In genomic region chr4:134813406-134814228, GRCm38 (mm10) we compare ENCODE assay signal across 20 mouse cellular contexts. TPM values are rescaled to one million over a fixed set of nuclear protein-coding genes. Genes with fewer than 3 reads are reported as not detected.
DNase-seq lines count a peak whose midpoint lies in the region; ATAC-seq and TF ChIP-seq lines count a peak whose summit lies in the region.
"Had no signal": no experiment of that assay in that cellular context is flagged by ENCODE, and none has a peak within 500 bp of the region (broad histone marks: within the 10 kb centered on the region; RNA-seq: fewer than 3 reads in every experiment).

No protein-coding gene starts in this region.

- no peak for TF ChIP-seq RAD21 in CH12.LX (IDR thresholded peaks at IDR 0.05; ENCODE audit: low read depth, low read length)

- no peak overlapping the region for H3K4me3 ChIP-seq in left cerebral cortex, adult 2 months
- H3K4me3 ChIP-seq in CH12.LX (replicated peaks in 1 of 3; ENCODE audit: low read depth in 2 of 3, low read length in 2 of 3, poor library complexity in 1 of 3) (no peak overlapping the region), ES-E14 (ENCODE audit: insufficient read depth in 1 of 2, low read depth in 1 of 2, low read length in 2 of 2, poor library complexity in 1 of 2, severe bottlenecking in 1 of 2) (no peak overlapping the region)
- H3K4me3 ChIP-seq in liver, postnatal 0 days (ENCODE audit: low read depth, low read length): no peak overlapping the region
- no peak overlapping the region for H3K4me3 ChIP-seq in midbrain, postnatal 0 days (ENCODE audit: low read depth, low read length)
- H3K4me3 ChIP-seq: heart, adult 2 months; lung, embryonic 15.5 days; neural tube, embryonic 12.5 days had no signal

- peak overlapping the region; percentile 18; the same call in 1 of the 2 replicates for H3K4me2 ChIP-seq in CH12.LX (ENCODE audit: insufficient read depth, low read depth, poor library complexity, severe bottlenecking)
- peak overlapping the region; percentile 4; the same call in 1 of the 2 replicates for H3K4me2 ChIP-seq in liver, postnatal 0 days (ENCODE audit: low read depth, low read length)
- H3K4me2 ChIP-seq in midbrain, postnatal 0 days (ENCODE audit: low read depth, low read length, poor library complexity, severe bottlenecking): no peak overlapping the region
- H3K4me2 ChIP-seq: lung, embryonic 15.5 days; midbrain, embryonic 11.5 days; neural tube, embryonic 12.5 days had no signal

- H3K36me3 ChIP-seq in CH12.LX (replicated peaks in 1 of 2; ENCODE audit: control insufficient read depth in 1 of 2, insufficient read depth in 1 of 2, low read length in 1 of 2): peaks cover 19 to 48% of the 10 kb centered on the region in 2 experiments
- peaks cover 29% of the 10 kb centered on the region for H3K36me3 ChIP-seq in ES-E14 (ENCODE audit: control insufficient read depth, insufficient read depth, low read length, poor library complexity, severe bottlenecking)
- H3K36me3 ChIP-seq in liver, postnatal 0 days (replicated peaks; ENCODE audit: insufficient read depth, low read length): peaks cover 35% of the 10 kb centered on the region
- peaks cover 34% of the 10 kb centered on the region for H3K36me3 ChIP-seq in midbrain, postnatal 0 days (ENCODE audit: insufficient read depth, low read length)

- DNase-seq in left cerebral cortex, adult 2 months (ENCODE audit: extremely low spot score in 1 of 2, low spot score in 2 of 2): peak in 1 of 2 experiments; percentile 26
- no peak for DNase-seq in left cerebral cortex, adult 11 months (ENCODE audit: low spot score)
- DNase-seq in CH12.LX (ENCODE audit: extremely low read depth): peak; percentile 55
- DNase-seq in ES-E14 (ENCODE audit: low read depth, low spot score): no peak
- DNase-seq in liver, postnatal 0 days: no peak
- DNase-seq in midbrain, postnatal 0 days (ENCODE audit: low spot score): no peak
- DNase-seq in B cell, adult 2 months: no peak
- DNase-seq: cerebellum, adult 11-12 months; kidney, adult 8-10 months; thymus, postnatal 14 days had no signal

- ATAC-seq in liver, postnatal 0 days: peak; percentile 87
- no peak for ATAC-seq in midbrain, postnatal 0 days (ENCODE audit: low FRiP score)

- intact Hi-C loops in left cerebral cortex, adult 2 months (cut with DNase I): no loop called here

- no peaks in the 10 kb centered on the region for H3K27me3 ChIP-seq in CH12.LX (replicated peaks)
- H3K27me3 ChIP-seq in liver, postnatal 0 days (ENCODE audit: insufficient read depth, low read length): no peaks in the 10 kb centered on the region
- no peaks in the 10 kb centered on the region for H3K27me3 ChIP-seq in midbrain, postnatal 0 days (ENCODE audit: insufficient read depth, low read length)
- H3K27me3 ChIP-seq: lung, embryonic 15.5 days; neural tube, embryonic 12.5 days had no signal

- H3K79me2 ChIP-seq in CH12.LX (replicated peaks; ENCODE audit: control insufficient read depth, extremely low read depth, insufficient read depth, poor library complexity, severe bottlenecking): no peaks in the 10 kb centered on the region

- H3K9ac ChIP-seq in CH12.LX (ENCODE audit: insufficient read depth, low read depth): no peak overlapping the region
- peak overlapping the region; percentile 27 for H3K9ac ChIP-seq in ES-E14 (ENCODE audit: insufficient read depth, low read depth, low read length, poor library complexity, severe bottlenecking)
- H3K9ac ChIP-seq in liver, postnatal 0 days (replicated peaks): no peak overlapping the region
- no peak overlapping the region for H3K9ac ChIP-seq in midbrain, postnatal 0 days (replicated peaks; ENCODE audit: low read length, poor library complexity, severe bottlenecking)
- H3K9ac ChIP-seq: lung, embryonic 15.5 days; neural tube, embryonic 12.5 days had no signal

- H3K4me1 ChIP-seq in CH12.LX (ENCODE audit: control insufficient read depth in 1 of 2, insufficient read depth in 2 of 2) (peaks cover 11 to 56% of the 10 kb centered on the region in 2 experiments), ES-E14 (ENCODE audit: control insufficient read depth in 2 of 2, insufficient read depth in 2 of 2, low read length in 2 of 2, poor library complexity in 1 of 2) (peaks cover 10 to 15% of the 10 kb centered on the region in 2 experiments)
- 0 out of 2 replicates have a peak, but pooled peaks cover 2% of the 10 kb centered on the region for H3K4me1 ChIP-seq in liver, postnatal 0 days (ENCODE audit: insufficient read depth)
- H3K4me1 ChIP-seq in midbrain, postnatal 0 days (ENCODE audit: insufficient read depth, low read length): no peaks in the 10 kb centered on the region
- H3K4me1 ChIP-seq: neural tube, embryonic 12.5 days had no signal

- TF ChIP-seq POLR2A in CH12.LX (IDR thresholded peaks at IDR 0.05; ENCODE audit: low read depth, low read length): peak; percentile 32; the same call in 1 of the 2 replicates

- TF ChIP-seq EP300 in CH12.LX (IDR thresholded peaks at IDR 0.05; ENCODE audit: low read length): peak; percentile 30; the same call in 1 of the 2 replicates
- no peak for TF ChIP-seq EP300 in liver, postnatal 0 days (IDR thresholded peaks at IDR 0.05; ENCODE audit: low read depth)

- TF ChIP-seq CTCF in left cerebral cortex, adult 2 months (IDR thresholded peaks at IDR 0.05): no peak
- no peak for TF ChIP-seq CTCF in CH12.LX (conservative IDR thresholded peaks at IDR 0.05 in 1 of 2, IDR thresholded peaks at IDR 0.05 in 1 of 2; ENCODE audit: low read depth in 2 of 2, low read length in 2 of 2)
- no peak for TF ChIP-seq CTCF in liver, postnatal 0 days (IDR thresholded peaks at IDR 0.05; ENCODE audit: low read depth)
- TF ChIP-seq CTCF in midbrain, postnatal 0 days (IDR thresholded peaks at IDR 0.05): no peak

- 89% methylated on average over 17 of the region's 17 CpGs for WGBS in liver, postnatal 0 days (ENCODE audit: insufficient replicate concordance)
- WGBS in midbrain, postnatal 0 days: 85% methylated on average over 17 of the region's 17 CpGs

- H3K27ac ChIP-seq in left cerebral cortex, adult 2 months: 0 out of 2 replicates have a peak overlapping the region, but pooled peaks have one; percentile 33
- H3K27ac ChIP-seq in CH12.LX (ENCODE audit: insufficient read depth, low read depth): peak overlapping the region; percentile 64
- H3K27ac ChIP-seq in ES-E14 (ENCODE audit: insufficient read depth, low read depth, low read length, poor library complexity, severe bottlenecking): peak overlapping the region; percentile 58
- peak overlapping the region; percentile 50 for H3K27ac ChIP-seq in liver, postnatal 0 days (ENCODE audit: low read depth)
- H3K27ac ChIP-seq in midbrain, postnatal 0 days (ENCODE audit: low read depth, low read length): no peak overlapping the region
- H3K27ac ChIP-seq: lung, embryonic 15.5 days; macrophage; neural tube, embryonic 12.5 days had no signal

- in situ Hi-C loops in CH12.LX (cut with MboI; ENCODE audit: low pct_ligation_motif_present, low pct_unique_long_range_greater_than_20kb, low sequenced_read_pairs) (no loop called here), ES-E14 (cut with MboI; ENCODE audit: low sequenced_read_pairs in 2 of 2, unreplicated experiment in 2 of 2) (no loop called here)

- H3K9me3 ChIP-seq in CH12.LX (replicated peaks; ENCODE audit: low read length): no peaks in the 10 kb centered on the region
- no peaks in the 10 kb centered on the region for H3K9me3 ChIP-seq in ES-E14 (ENCODE audit: control insufficient read depth, insufficient read depth, low read depth, low read length)
- no peaks in the 10 kb centered on the region for H3K9me3 ChIP-seq in liver, postnatal 0 days (ENCODE audit: low read length)
- no peaks in the 10 kb centered on the region for H3K9me3 ChIP-seq in midbrain, postnatal 0 days (ENCODE audit: low read length)
- H3K9me3 ChIP-seq: G1E; lung, embryonic 15.5 days; neural tube, embryonic 12.5 days had no signal

- dilution Hi-C loops in CH12.LX (cut with MboI; ENCODE audit: extremely low pct_ligation_motif_present, extremely low pct_unique_long_range_greater_than_20kb, low sequenced_read_pairs): no loop called here

TF ChIP-seq in CH12.LX, 34 proteins besides CTCF, POLR2A, EP300 and RAD21 (continues in another document):
- peak; percentile 56; the same call in 1 of the 2 replicates for TF ChIP-seq IRF4 (IDR thresholded peaks at IDR 0.05; ENCODE audit: low read depth, low read length)
- 0 out of 2 replicates have a peak, but pooled peaks have one; percentile 26 for TF ChIP-seq HCFC1 (IDR thresholded peaks at IDR 0.05; ENCODE audit: low read depth, low read length)
- TF ChIP-seq SMC3 (IDR thresholded peaks at IDR 0.05; ENCODE audit: low read depth, low read length): no peak

TF ChIP-seq in ES-E14, 5 proteins besides CTCF, POLR2A, EP300 and RAD21 (continues in another document):
- TF ChIP-seq ZNF384 (IDR thresholded peaks at IDR 0.05; ENCODE audit: low read depth, low read length) (no peak), MAFK (IDR thresholded peaks at IDR 0.05; ENCODE audit: insufficient read depth, low read depth, low read length) (no peak), ZC3H11A (IDR thresholded peaks at IDR 0.05; ENCODE audit: borderline replicate concordance, low read depth, low read length) (no peak)

RNA-seq across cellular contexts. Expression of gene Maco1, which starts 39.5 kb away (rescaled TPM):
- 10 to 100 TPM; 52.4 to 54.2 TPM for total RNA-seq in left cerebral cortex, adult 2 months (2021)
- total RNA-seq in CH12.LX (2012; rRNA removed) (15.8 and 16.6 TPM in 2 replicates), CH12.LX (2014; rRNA removed) (17.3 and 19.6 TPM in 2 replicates), ES-E14 (2012; rRNA removed) (56.1 and 91.6 TPM in 2 replicates)
- 19.8 and 22.3 TPM in 2 replicates for polyA plus RNA-seq in CH12.LX (2012; ENCODE audit: insufficient read length, low read depth)
- 13.6 and 14.6 TPM in 2 replicates for polyA plus RNA-seq in liver, postnatal 0 days (2015; fragmentation: Nextera tagmentation; extraction: Ambion mirVana)
- total RNA-seq in midbrain, postnatal 0 days (2014; rRNA removed): 62.8 and 82.4 TPM in 2 replicates
- polyA plus RNA-seq in midbrain, postnatal 0 days (2015; fragmentation: Nextera tagmentation; extraction: Ambion mirVana): 69.1 and 79.1 TPM in 2 replicates

RNA-seq across cellular contexts. Expression of gene Ldlrap1, which starts 45.8 kb away (rescaled TPM):
- 1 to 10 TPM; 3.4 to 3.7 TPM for total RNA-seq in left cerebral cortex, adult 2 months (2021)
- total RNA-seq in CH12.LX (2012; rRNA removed) (2.2 and 2.4 TPM in 2 replicates), CH12.LX (2014; rRNA removed) (1.1 and 1.4 TPM in 2 replicates), ES-E14 (2012; rRNA removed) (15.0 and 16.6 TPM in 2 replicates)
- polyA plus RNA-seq in CH12.LX (2012; ENCODE audit: insufficient read length, low read depth): 2.2 and 3.7 TPM in 2 replicates
- 14.8 and 15.4 TPM in 2 replicates for polyA plus RNA-seq in liver, postnatal 0 days (2015; fragmentation: Nextera tagmentation; extraction: Ambion mirVana)
- 1.9 and 3.1 TPM in 2 replicates for total RNA-seq in midbrain, postnatal 0 days (2014; rRNA removed)
- polyA plus RNA-seq in midbrain, postnatal 0 days (2015; fragmentation: Nextera tagmentation; extraction: Ambion mirVana): 1.9 and 2.5 TPM in 2 replicates

RNA-seq across cellular contexts. Expression of gene Rhd, which starts 50.7 kb away (rescaled TPM):
- total RNA-seq in left cerebral cortex, adult 2 months (2021): not detected
- total RNA-seq in CH12.LX (2012; rRNA removed) (0.92 and 1.1 TPM in 2 replicates), CH12.LX (2014; rRNA removed) (0.82 and 1.3 TPM in 2 replicates), ES-E14 (2012; rRNA removed) (12.4 and 21.0 TPM in 2 replicates)
- 0.79 and 1.1 TPM in 2 replicates for polyA plus RNA-seq in CH12.LX (2012; ENCODE audit: insufficient read length, low read depth)
- polyA plus RNA-seq in liver, postnatal 0 days (2015; fragmentation: Nextera tagmentation; extraction: Ambion mirVana): 207 and 214 TPM in 2 replicates
- total RNA-seq in midbrain, postnatal 0 days (2014; rRNA removed): 1.4 and 1.5 TPM in 2 replicates
- 0.98 and 1.5 TPM in 2 replicates for polyA plus RNA-seq in midbrain, postnatal 0 days (2015; fragmentation: Nextera tagmentation; extraction: Ambion mirVana)
- total RNA-seq: gastrocnemius, postnatal 25 days; layer of hippocampus, postnatal 10 days; left cerebral cortex, postnatal 14 days; monocyte, adult 5-6 weeks had no signal
- polyA plus RNA-seq: macrophage had no signal
